Mouse (Mus musculus): Measurements from ENCODE around the gene Ebf1. TPM values are rescaled to one million over a fixed set of nuclear protein-coding genes. Genes with fewer than 3 reads are reported as not detected.

Gene Ebf1
- polyA plus RNA-seq, 1 experiment from 2014 or later = 61.7 TPM

DNA sequence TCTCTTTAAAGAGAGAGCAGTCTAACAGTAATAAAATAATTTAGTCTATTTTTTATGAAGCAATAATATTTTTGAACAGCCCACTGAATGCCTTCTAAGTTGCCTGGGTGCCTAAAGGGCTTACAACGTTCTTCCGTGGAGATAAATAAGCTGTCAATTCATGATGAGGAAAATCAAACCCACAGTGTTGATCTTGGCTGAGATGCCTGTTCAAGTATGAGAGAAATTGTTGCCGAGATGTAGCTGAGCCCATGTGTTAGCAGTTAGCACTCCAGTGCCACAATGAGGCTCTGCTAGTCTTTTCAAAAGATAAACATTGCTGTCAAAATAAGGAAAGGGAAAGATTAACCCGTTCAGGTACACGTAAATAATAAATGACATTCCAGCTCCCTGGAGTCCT, 218.0 kb downstream of the Ebf1 start:
- Histone ChIP-seq H3K4me2 (ENCODE audit: low read depth, severe bottlenecking) (no peak overlapping the region), H3K4me3 (ENCODE audit: low read depth, low read length) (no peak overlapping the region), H3K9ac (ENCODE audit: low read length) (no peak overlapping the region), H3K27me3 (ENCODE audit: control insufficient read depth, insufficient read depth, low read length) (no peaks in the 10 kb centered on the region), H3K36me3 (ENCODE audit: control insufficient read depth, insufficient read depth, low read length) (no peaks in the 10 kb centered on the region), H3K27ac (replicated peaks; ENCODE audit: low read depth, low read length) (no peak overlapping the region), H3K9me3 (ENCODE audit: control insufficient read depth, low read length) (no peaks in the 10 kb centered on the region), H3K4me1 (ENCODE audit: control insufficient read depth, insufficient read depth, low read length) (peaks cover 8% of the 10 kb centered on the region; the same call in 1 of the 2 replicates)
- 40% methylated on average over 5 of the region's 5 CpGs for WGBS
- no peak for ATAC-seq (ENCODE audit: insufficient number of reproducible peaks, low FRiP score, low TSS enrichment, low read depth)
- no peak for DNase-seq (ENCODE audit: low spot score)

DNA sequence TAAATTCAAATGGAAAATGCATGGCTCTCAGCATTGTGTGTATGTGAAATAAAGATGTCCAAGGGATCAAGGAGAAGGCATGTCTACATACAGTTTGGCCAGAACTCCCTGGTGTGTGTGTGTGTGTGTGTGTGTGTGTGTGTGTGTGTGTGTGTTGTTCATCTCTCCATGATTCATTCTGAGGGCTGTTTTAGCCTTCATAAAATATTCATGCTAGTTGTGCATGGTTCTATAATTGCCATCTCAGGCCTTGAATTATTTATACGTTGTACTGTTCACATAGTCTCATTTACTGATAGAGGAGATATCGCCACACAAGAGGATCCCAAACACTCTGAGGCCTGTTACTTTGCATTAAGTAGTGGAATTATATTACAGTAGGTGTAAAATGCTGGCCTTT, 220.5 kb downstream of the Ebf1 start:
- DNase-seq (ENCODE audit: low spot score) = no peak
- no peak for ATAC-seq (ENCODE audit: insufficient number of reproducible peaks, low FRiP score, low TSS enrichment, low read depth)
- WGBS = 92% methylated on average over 2 of the region's 2 CpGs
- H3K4me3 ChIP-seq (ENCODE audit: low read depth, low read length) = no peak overlapping the region
- H3K9ac ChIP-seq (ENCODE audit: low read length) = no peak overlapping the region
- H3K36me3 ChIP-seq (ENCODE audit: control insufficient read depth, insufficient read depth, low read length) = no peaks in the 10 kb centered on the region
- no peaks in the 10 kb centered on the region for H3K9me3 ChIP-seq (ENCODE audit: control insufficient read depth, low read length)
- no peaks in the 10 kb centered on the region for H3K27me3 ChIP-seq (ENCODE audit: control insufficient read depth, insufficient read depth, low read length)
- no peak overlapping the region for H3K4me2 ChIP-seq (ENCODE audit: low read depth, severe bottlenecking)
- H3K27ac ChIP-seq (replicated peaks; ENCODE audit: low read depth, low read length) = no peak overlapping the region
- H3K4me1 ChIP-seq (ENCODE audit: control insufficient read depth, insufficient read depth, low read length) = peaks cover 3% of the 10 kb centered on the region; the same call in 1 of the 2 replicates

DNA sequence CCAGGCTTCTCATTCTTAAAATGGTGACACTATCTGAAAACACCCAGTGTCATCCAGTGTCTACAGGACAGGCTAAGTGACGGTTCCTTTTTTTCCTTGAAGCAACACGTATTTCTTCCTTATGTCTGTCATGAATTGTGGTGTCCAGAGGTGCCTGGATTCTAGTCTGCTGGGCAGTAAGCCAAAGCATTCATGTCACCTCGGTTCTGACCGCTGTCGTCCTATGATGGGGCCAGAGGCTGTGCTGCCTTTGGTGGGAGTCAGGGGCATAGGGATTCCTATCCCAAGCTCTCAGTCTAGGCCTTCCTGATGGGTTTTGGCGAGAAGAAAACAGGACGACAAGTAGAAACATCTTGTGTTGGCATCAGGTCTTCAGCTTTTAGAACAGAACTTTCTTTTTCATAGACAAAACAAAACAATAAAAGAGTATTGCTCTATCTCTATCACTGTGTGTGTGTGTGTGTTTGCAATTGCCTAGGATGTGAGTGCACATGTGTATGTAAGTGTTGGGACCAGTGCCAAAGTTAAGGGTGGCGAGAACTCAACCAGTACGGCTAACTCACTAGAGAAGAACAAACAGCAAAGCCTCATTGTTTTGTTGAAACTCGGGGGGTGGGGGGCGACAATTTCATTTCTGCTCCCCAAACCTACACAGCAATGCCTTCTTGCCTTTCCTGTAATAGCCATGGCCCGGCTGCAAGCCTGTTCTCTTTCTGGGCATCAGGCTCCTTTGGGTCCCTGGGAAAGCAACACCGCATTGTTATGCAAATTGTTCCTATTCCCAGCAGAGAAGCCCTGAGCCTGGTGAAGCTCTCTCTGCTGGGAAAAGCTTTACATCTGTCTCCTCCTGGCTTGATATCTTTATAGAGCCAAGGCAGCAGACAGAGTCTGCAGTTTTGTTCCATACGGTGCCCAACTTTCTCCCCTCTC, 224.3 kb downstream of the Ebf1 start:
- H3K9me3 ChIP-seq (ENCODE audit: control insufficient read depth, low read length) = no peaks in the 10 kb centered on the region
- no peak overlapping the region for H3K9ac ChIP-seq (ENCODE audit: low read length)
- no peaks in the 10 kb centered on the region for H3K27me3 ChIP-seq (ENCODE audit: control insufficient read depth, insufficient read depth, low read length)
- no peak for ATAC-seq (ENCODE audit: insufficient number of reproducible peaks, low FRiP score, low TSS enrichment, low read depth)
- H3K36me3 ChIP-seq (ENCODE audit: control insufficient read depth, insufficient read depth, low read length) = no peaks in the 10 kb centered on the region
- no peak overlapping the region for H3K4me2 ChIP-seq (ENCODE audit: low read depth, severe bottlenecking)
- no peaks in the 10 kb centered on the region for H3K4me1 ChIP-seq (ENCODE audit: control insufficient read depth, insufficient read depth, low read length)
- WGBS = 60% methylated on average over 14 of the region's 14 CpGs
- no peak overlapping the region for H3K27ac ChIP-seq (replicated peaks; ENCODE audit: low read depth, low read length)
- DNase-seq (ENCODE audit: low spot score) = no peak
- H3K4me3 ChIP-seq (ENCODE audit: low read depth, low read length) = no peak overlapping the region

DNA sequence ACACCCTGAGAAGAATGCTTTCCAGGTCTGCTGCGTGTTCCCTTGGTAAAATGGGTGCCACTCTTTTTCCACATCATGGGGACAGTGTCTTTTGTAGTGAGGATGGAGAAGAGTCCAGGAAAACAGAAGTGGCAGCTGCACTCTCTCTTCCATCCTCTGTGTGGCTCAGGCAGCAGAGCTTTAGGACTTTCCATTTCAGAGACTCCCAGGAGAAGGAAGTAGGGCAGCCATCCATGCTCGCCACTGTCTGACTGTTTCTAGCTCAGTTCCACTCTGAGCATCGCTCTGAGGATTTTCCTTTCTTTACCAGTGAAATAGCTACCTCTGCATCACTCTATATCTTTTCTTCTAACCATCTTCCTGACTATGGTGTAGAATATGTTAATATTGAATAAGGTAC, 234.8 kb downstream of the Ebf1 start:
- Histone ChIP-seq H3K9ac (ENCODE audit: low read length) (no peak overlapping the region), H3K36me3 (ENCODE audit: control insufficient read depth, insufficient read depth, low read length) (no peaks in the 10 kb centered on the region), H3K4me2 (ENCODE audit: low read depth, severe bottlenecking) (no peak overlapping the region), H3K4me1 (ENCODE audit: control insufficient read depth, insufficient read depth, low read length) (no peaks in the 10 kb centered on the region), H3K27me3 (ENCODE audit: control insufficient read depth, insufficient read depth, low read length) (no peaks in the 10 kb centered on the region), H3K9me3 (ENCODE audit: control insufficient read depth, low read length) (no peaks in the 10 kb centered on the region), H3K27ac (replicated peaks; ENCODE audit: low read depth, low read length) (no peak overlapping the region), H3K4me3 (ENCODE audit: low read depth, low read length) (no peak overlapping the region)
- no peak for DNase-seq (ENCODE audit: low spot score)
- ATAC-seq (ENCODE audit: insufficient number of reproducible peaks, low FRiP score, low TSS enrichment, low read depth) = no peak
- WGBS = 87% methylated on average over 3 of the region's 3 CpGs

DNA sequence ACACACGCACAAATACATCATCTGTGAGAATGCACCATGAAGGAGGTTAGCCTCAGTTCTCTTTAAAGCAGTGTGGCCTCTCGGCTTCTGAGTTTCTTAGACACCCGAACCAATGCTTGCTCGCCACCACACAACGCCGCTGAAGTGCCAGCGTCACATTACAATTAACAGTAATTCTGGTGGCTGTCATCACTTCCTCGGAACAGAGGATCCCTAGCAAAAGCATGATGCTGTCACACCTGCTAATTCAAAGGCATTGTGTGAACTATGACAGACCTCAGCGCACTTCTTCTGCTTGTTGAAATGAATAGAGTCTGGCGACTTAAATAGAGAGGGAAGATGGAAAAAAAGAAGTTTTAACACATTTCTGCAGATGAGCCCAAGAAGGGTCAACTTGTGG, 235.8 kb downstream of the Ebf1 start:
- Histone ChIP-seq H3K36me3 (ENCODE audit: control insufficient read depth, insufficient read depth, low read length) (no peaks in the 10 kb centered on the region), H3K27me3 (ENCODE audit: control insufficient read depth, insufficient read depth, low read length) (no peaks in the 10 kb centered on the region), H3K4me1 (ENCODE audit: control insufficient read depth, insufficient read depth, low read length) (no peaks in the 10 kb centered on the region), H3K27ac (replicated peaks; ENCODE audit: low read depth, low read length) (no peak overlapping the region), H3K4me2 (ENCODE audit: low read depth, severe bottlenecking) (no peak overlapping the region), H3K4me3 (ENCODE audit: low read depth, low read length) (no peak overlapping the region), H3K9me3 (ENCODE audit: control insufficient read depth, low read length) (no peaks in the 10 kb centered on the region), H3K9ac (ENCODE audit: low read length) (no peak overlapping the region)
- ATAC-seq (ENCODE audit: insufficient number of reproducible peaks, low FRiP score, low TSS enrichment, low read depth) (no peak), DNase-seq (ENCODE audit: low spot score) (no peak)
- WGBS = 82% methylated on average over 10 of the region's 10 CpGs

DNA sequence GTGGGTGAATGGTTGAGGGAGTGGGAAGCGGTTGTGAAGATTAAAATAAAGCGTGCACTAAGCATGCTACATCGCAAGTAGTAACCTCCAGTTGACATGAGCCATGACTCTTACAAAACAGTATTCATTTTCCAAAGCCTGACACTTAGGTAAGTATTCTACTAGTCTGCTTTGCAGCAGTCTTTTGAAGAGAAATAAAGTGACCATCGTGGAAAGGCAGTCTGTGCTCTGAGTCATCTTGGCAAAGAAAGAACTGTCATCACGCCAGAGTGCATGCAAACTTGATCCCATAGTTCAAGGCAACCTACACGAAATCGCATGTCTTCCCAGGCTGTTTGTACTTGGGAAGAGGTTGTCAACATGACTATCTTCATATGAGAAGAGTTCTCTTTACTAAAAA, 237.4 kb downstream of the Ebf1 start:
- Histone ChIP-seq H3K9ac (ENCODE audit: low read length) (no peak overlapping the region), H3K27me3 (ENCODE audit: control insufficient read depth, insufficient read depth, low read length) (no peaks in the 10 kb centered on the region), H3K4me3 (ENCODE audit: low read depth, low read length) (no peak overlapping the region), H3K4me1 (ENCODE audit: control insufficient read depth, insufficient read depth, low read length) (no peaks in the 10 kb centered on the region), H3K27ac (replicated peaks; ENCODE audit: low read depth, low read length) (no peak overlapping the region), H3K4me2 (ENCODE audit: low read depth, severe bottlenecking) (no peak overlapping the region), H3K36me3 (ENCODE audit: control insufficient read depth, insufficient read depth, low read length) (no peaks in the 10 kb centered on the region), H3K9me3 (ENCODE audit: control insufficient read depth, low read length) (no peaks in the 10 kb centered on the region)
- no peak for DNase-seq (ENCODE audit: low spot score)
- ATAC-seq (ENCODE audit: insufficient number of reproducible peaks, low FRiP score, low TSS enrichment, low read depth) = no peak
- WGBS = 91% methylated on average over 7 of the region's 7 CpGs

DNA sequence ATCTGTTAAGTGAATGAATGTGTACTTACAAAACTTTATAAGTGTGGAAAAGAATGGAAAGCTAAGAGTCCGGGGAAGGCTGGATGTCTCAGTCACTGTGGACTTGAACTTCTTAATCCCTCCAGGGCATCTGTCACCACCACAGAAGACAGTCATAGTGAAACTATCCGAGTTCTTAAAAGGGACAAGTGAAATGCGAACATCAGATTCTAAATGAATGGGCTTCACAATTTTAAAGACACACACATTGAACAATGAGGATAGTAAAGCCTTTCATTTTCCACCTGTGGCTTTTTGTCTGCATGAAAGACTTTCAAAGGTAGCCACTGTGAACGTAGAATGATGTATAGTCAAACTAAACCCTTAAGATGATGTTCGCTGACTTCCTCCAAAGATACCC, 244.0 kb downstream of the Ebf1 start:
- no peaks in the 10 kb centered on the region for H3K27me3 ChIP-seq (ENCODE audit: control insufficient read depth, insufficient read depth, low read length)
- H3K9ac ChIP-seq (ENCODE audit: low read length) = no peak overlapping the region
- DNase-seq (ENCODE audit: low spot score) = no peak
- H3K4me2 ChIP-seq (ENCODE audit: low read depth, severe bottlenecking) = no peak overlapping the region
- no peaks in the 10 kb centered on the region for H3K9me3 ChIP-seq (ENCODE audit: control insufficient read depth, low read length)
- H3K36me3 ChIP-seq (ENCODE audit: control insufficient read depth, insufficient read depth, low read length) = no peaks in the 10 kb centered on the region
- no peak for ATAC-seq (ENCODE audit: insufficient number of reproducible peaks, low FRiP score, low TSS enrichment, low read depth)
- no peak overlapping the region for H3K27ac ChIP-seq (replicated peaks; ENCODE audit: low read depth, low read length)
- 90% methylated on average over 5 of the region's 5 CpGs for WGBS
- no peaks in the 10 kb centered on the region for H3K4me1 ChIP-seq (ENCODE audit: control insufficient read depth, insufficient read depth, low read length)
- no peak overlapping the region for H3K4me3 ChIP-seq (ENCODE audit: low read depth, low read length)

DNA sequence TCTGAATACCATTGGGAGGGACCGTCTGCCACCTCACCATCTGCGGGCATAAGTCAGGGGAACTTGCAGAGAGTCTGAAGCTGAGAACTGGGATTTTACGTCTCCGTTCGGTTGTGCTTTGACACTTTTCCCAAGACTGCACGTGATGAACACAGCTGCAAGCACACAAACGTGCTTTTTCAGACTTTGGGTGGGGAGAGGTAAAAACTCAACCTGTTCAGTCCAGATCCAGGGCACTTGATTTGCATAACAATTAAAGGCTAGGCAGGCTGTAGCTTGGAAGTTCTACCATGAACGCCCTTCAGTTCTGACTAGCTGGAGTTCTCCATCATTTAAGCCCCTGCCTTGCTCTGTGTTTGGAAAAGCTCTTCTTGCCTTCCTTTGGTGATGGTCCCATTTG, 246.8 kb downstream of the Ebf1 start:
- Histone ChIP-seq H3K27ac (replicated peaks; ENCODE audit: low read depth, low read length) (no peak overlapping the region), H3K36me3 (ENCODE audit: control insufficient read depth, insufficient read depth, low read length) (no peaks in the 10 kb centered on the region), H3K4me1 (ENCODE audit: control insufficient read depth, insufficient read depth, low read length) (no peaks in the 10 kb centered on the region), H3K4me2 (ENCODE audit: low read depth, severe bottlenecking) (no peak overlapping the region), H3K27me3 (ENCODE audit: control insufficient read depth, insufficient read depth, low read length) (no peaks in the 10 kb centered on the region), H3K9ac (ENCODE audit: low read length) (no peak overlapping the region), H3K4me3 (ENCODE audit: low read depth, low read length) (no peak overlapping the region), H3K9me3 (ENCODE audit: control insufficient read depth, low read length) (no peaks in the 10 kb centered on the region)
- ATAC-seq (ENCODE audit: insufficient number of reproducible peaks, low FRiP score, low TSS enrichment, low read depth) (no peak), DNase-seq (ENCODE audit: low spot score) (no peak)
- 66% methylated on average over 8 of the region's 8 CpGs for WGBS

Data from limb, embryonic 11.5 days (tissue).